Mouse (Mus musculus) bone marrow, adult 2 months (tissue): Measurements from ENCODE around the gene Wnt10a. TPM values are rescaled to one million over a fixed set of nuclear protein-coding genes. Genes with fewer than 3 reads are reported as not detected.

Experiments used
- H3K27ac ChIP-seq: fragments of 200-500 bp; 2 replicates; pipeline ENCODE4 v1.5.1; 2012; ENCODE audit warnings: low read depth, mild to moderate bottlenecking, control low read depth, inconsistent platforms, low read length; ENCODE audit not compliant: control insufficient read depth, poor library complexity, insufficient read depth
- H3K4me1 ChIP-seq: fragments of 200-500 bp; 2 replicates; pipeline ENCODE4 v1.6.1; 2011; ENCODE audit warnings: low read length; ENCODE audit not compliant: control insufficient read depth, insufficient read depth
- H3K4me3 ChIP-seq: fragments of 200-500 bp; replicated peaks from 2 replicates; pipeline ENCODE3; 2011; ENCODE audit warnings: mild to moderate bottlenecking, low read depth, low read length, control low read depth; ENCODE audit not compliant: control insufficient read depth
- CTCF ChIP-seq: fragments of 200-500 bp; IDR thresholded peaks from 2 replicates; pipeline ENCODE4 v1.5.1; 2011; ENCODE audit warnings: low read length, control low read depth; ENCODE audit not compliant: control insufficient read depth, insufficient read depth
- POLR2A ChIP-seq: fragments of 200-500 bp; IDR thresholded peaks from 2 replicates; pipeline ENCODE4 v1.6.1; 2011; ENCODE audit warnings: low read depth, mild to moderate bottlenecking, control low read depth, low read length, borderline replicate concordance; ENCODE audit not compliant: control insufficient read depth
- WGBS: fragments of 180-500 bp; shearing (Covaris S2); methylation state at CpG from one replicate; pipeline ENCODE4 v1.1.7; 2018; 5-methylcytosine and 5-hydroxymethylcytosine counted together
- polyA plus RNA-seq: library from polyadenylated mRNA; stranded (reverse); fragments of >200 nt; gene quantifications from 2 replicates; pipeline ENCODE4 v1.2.4, GENCODE M21; 2011; ENCODE audit warnings: low replicate concordance; ENCODE audit not compliant: missing spikeins, insufficient read depth, insufficient read length

Wnt10a gene
- polyA plus RNA-seq, 1 experiment: not detected

DNA sequence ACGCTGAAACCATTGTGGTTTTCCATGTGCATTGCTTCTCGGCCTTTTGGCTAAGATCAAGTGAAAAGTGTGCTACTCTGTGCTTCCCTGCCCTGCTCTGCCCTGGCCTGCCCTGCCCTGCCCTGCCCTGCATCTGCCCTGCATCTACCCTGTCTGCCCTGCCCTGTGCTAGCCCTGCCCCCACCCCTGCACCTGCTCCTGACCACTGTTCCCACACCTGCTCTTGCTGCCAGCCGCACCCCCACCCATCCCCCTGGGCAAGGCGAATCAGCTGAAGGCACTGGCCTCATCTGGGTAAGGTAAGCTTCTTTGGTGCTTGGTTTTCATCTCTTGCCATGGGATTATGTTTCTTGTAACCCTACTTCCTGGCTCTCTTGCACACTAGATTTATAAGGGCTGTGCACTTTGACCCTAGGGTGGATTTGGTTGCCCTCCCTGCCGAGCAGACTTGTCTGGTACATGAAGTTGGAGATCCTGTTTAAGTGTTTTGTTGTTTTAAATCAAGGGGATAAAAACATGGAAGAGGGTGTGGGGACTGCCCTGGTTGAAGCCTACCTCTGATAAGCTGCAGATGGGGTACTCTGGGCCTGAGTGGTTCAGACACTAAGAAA lies 37.0 kb upstream of the Wnt10a start:
- Histone ChIP-seq H3K4me3 (no peak overlapping the region), H3K27ac (no peak overlapping the region), H3K4me1 (peaks cover 3% of the 10 kb centered on the region; the same call in 1 of the 2 replicates)
- 37% methylated on average over 5 of the region's 5 CpGs for WGBS
- TF ChIP-seq CTCF (no peak), POLR2A (no peak)

DNA sequence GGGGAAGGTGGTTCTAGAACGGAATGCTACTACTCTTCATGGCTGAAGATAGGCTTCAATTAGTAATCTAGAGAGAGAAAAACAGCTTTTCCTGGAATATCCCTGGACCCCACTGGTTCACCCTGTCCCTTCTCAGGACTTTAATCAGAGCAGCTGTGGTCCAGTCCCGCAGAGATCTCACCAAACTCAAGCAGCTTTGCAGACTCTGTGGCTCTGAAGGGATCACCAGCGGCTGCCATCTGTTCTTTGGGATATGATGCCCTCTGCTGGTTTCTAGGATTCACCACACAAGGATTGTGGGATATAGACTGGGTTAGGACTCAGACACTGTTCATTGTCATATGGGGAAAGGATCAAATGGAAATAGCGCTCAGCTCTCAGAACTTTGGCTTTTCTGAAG lies 31.5 kb upstream of the Wnt10a start:
- 32% methylated on average over 4 of the region's 4 CpGs for WGBS

DNA sequence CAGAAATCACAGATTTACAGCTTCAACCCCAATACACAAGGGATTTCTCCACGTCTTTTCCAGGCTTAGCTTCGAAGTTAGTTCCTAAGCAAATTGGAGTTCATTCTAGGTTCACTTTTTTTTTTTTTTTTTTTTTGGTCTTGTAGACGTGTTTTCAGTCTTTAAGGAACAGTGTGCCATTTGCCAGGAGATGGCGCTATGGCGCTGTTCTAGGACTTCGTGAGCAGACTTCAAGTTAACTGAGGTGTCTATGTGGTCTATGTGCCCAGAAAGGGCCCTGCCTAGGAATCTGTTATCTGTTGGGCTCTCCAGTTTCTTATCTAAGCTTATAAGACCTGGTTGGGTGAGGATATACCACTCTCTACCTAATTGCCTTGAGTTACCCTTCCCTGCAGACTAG lies 28.2 kb upstream of the Wnt10a start:
- Histone ChIP-seq H3K4me1 (no peaks in the 10 kb centered on the region), H3K27ac (no peak overlapping the region), H3K4me3 (no peak overlapping the region)
- 1% methylated on average over 6 of the region's 6 CpGs for WGBS
- TF ChIP-seq POLR2A (no peak), CTCF (peak; percentile 53)

More for the DNA sequence above, 31.5 kb upstream of the Wnt10a start:
- H3K4me1 ChIP-seq: no peaks in the 10 kb centered on the region
- no peak overlapping the region for H3K4me3 ChIP-seq
- H3K27ac ChIP-seq: no peak overlapping the region
- 0 out of 2 replicates have a peak, but pooled peaks have one; percentile 24 for TF ChIP-seq CTCF
- no peak for TF ChIP-seq POLR2A

DNA sequence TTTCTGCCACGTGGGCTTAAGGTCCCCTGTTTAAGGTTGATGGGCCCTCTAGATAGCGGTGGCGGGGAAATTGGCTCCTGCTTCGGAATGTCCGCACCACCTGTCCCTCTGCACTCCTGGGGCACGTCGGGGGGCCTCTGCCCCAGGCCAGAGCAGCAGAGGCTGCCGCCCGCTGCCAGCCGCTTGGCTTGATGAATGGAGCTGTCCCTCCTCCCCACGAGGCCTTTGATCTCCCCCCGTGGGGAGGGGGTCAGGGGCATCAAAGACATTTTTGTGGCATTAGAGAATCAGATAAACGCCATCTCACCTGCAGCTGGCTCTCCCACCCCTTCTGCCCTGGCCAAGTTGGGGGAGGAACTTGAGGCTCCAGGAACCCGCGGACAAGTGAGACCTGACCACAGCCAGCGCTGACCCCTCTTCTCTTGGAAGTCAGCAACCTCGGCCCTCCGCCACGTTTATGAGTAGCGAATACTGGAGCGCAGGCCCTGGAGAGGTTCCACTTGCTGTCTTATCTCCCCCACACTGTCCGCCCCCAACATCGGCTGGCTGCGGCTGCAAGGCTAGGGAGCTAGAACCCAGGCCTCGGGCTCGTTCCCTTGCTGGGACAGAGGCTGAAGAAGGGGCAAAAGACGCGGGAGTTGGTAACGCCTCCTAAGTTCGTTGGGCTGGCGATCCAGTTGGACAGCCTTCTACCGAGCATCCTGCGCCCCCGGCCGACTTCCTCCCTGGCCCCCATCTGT lies 20.4 kb upstream of the Wnt10a start:
- no peak overlapping the region for H3K27ac ChIP-seq
- WGBS: 8% methylated on average over 35 of the region's 35 CpGs

DNA sequence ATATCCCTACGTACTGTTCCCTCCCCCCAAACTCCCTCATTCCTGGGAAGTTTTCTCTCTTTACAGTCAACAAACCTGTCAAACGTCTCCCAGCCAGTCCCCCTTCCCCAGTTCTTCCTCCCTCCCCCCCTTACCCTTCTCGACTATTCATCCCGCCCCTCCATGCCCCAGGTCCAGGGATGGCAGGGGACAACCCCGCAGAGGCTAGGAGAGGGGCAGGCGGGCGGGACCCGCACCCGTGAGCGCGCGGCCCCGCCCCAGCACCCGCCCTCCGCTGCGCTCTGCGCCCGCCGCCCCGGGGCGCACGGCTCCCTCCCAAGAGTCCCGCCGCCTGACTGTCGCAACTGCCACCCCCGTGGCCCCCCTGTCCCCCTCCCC lies 19.9 kb upstream of the Wnt10a start:
- H3K4me1 ChIP-seq: no peaks in the 10 kb centered on the region
- H3K4me3 ChIP-seq: no peak overlapping the region
- WGBS: under 1% methylated on average over 25 of the region's 26 CpGs
- no peak overlapping the region for H3K27ac ChIP-seq
- no peak for TF ChIP-seq CTCF
- TF ChIP-seq POLR2A: no peak

More for the DNA sequence above, 20.4 kb upstream of the Wnt10a start:
- TF ChIP-seq CTCF (no peak), POLR2A (no peak)
- Histone ChIP-seq H3K4me1 (no peaks in the 10 kb centered on the region), H3K4me3 (no peak overlapping the region)

DNA sequence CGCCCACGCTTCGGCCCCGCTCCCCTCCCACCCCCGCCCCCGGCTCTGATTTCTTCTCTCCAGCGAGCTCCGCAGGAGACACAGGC lies 19.6 kb upstream of the Wnt10a start, which contains the start of gene Wnt6:
TSS of gene Wnt6 (plus strand) at position 48 of the 86 bp plus-strand sequence.
- Histone ChIP-seq H3K4me1 (no peaks in the 10 kb centered on the region), H3K4me3 (no peak within 1 kb of the TSS), H3K27ac (no peak within 1 kb of the TSS)
- 4% methylated on average over 6 of the region's 8 CpGs for WGBS
- TF ChIP-seq CTCF (no peak), POLR2A (no peak)

DNA sequence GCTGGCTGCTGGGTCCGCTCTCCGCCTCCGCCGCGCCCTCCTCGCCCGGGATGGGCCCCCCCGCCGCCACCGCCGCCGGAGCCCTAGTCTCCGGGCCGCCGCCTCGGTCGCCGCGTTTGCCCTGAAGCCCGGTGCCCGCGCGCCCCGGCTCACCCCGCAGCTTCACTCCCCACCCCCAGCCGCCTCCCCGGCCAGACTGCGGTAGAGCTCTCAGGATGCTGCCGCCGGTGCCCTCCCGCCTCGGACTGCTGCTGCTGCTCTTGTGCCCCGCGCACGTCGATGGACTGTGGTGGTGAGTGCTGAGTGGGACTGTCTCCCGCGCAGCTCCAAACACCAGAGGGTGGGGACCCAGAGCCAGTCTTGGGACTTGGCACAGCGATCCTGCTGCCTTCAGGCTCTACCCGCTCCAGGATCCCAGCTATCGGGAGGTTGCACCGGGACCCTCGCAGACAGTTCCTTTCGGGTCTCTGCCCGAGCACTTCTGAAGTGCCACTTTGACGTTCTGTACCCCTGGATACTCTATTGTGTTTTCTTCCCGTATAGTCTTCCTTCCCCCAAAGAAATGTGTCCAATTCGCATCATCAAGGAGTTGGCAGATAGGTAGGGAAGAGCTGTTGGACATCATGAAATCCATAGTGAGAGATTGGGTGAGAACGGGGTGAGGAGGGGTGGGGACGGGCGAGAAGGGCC lies 19.2 kb upstream of the Wnt10a start:
- TF ChIP-seq CTCF (no peak), POLR2A (no peak)
- H3K4me3 ChIP-seq: no peak overlapping the region
- 1% methylated on average over 49 of the region's 51 CpGs for WGBS
- no peaks in the 10 kb centered on the region for H3K4me1 ChIP-seq
- no peak overlapping the region for H3K27ac ChIP-seq

DNA sequence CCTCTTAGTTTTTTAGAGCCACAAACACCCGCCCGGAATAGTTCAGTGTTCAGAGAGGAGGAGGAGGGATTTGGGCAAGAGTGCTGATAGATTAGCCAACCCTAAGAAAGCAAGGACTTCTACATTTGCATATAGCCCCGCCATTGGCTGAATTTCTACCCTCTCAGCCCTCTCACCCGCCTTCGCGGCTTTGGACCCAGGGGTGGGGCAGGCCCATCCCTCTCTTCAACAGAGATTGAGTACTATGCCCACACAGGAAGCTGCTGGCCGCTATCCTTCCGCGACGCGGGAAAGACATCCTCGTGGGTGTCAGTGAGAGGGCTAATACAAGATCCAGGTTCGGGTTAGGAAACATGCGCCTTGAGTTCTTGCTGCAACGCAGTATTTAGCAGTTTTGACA lies 18.2 kb upstream of the Wnt10a start:
- no peak overlapping the region for H3K4me3 ChIP-seq
- no peak overlapping the region for H3K27ac ChIP-seq
- no peak for TF ChIP-seq POLR2A
- no peak for TF ChIP-seq CTCF
- WGBS: under 1% methylated on average over 15 of the region's 15 CpGs
- H3K4me1 ChIP-seq: no peaks in the 10 kb centered on the region
